Mouse (Mus musculus) heart, embryonic 12.5 days (tissue): Measurements from ENCODE around the gene Fgf5. TPM values are rescaled to one million over a fixed set of nuclear protein-coding genes. Genes with fewer than 3 reads are reported as not detected.

ENCODE experiments used
- ATAC-seq: fragments of 200-750 bp; cut with Nextera tagmentation; 2 replicates; pipeline ENCODE4 v1.8.0; 2017; ENCODE audit warnings: moderate TSS enrichment, moderate library complexity; ENCODE audit not compliant: insufficient number of reproducible peaks, low FRiP score
- H3K27ac ChIP-seq: fragments of 300-500 bp; sonication (generic); 2 replicates; pipeline ENCODE4 v1.5.1; 2016; ENCODE audit warnings: mild to moderate bottlenecking, moderate library complexity; ENCODE audit not compliant: poor library complexity, severe bottlenecking
- H3K27me3 ChIP-seq: fragments of 300-500 bp; sonication (generic); replicated peaks from 2 replicates; pipeline ENCODE4 v1.6.1; 2016; ENCODE audit warnings: mild to moderate bottlenecking, moderate library complexity
- H3K36me3 ChIP-seq: fragments of 300-500 bp; sonication (generic); 2 replicates; pipeline ENCODE4 v1.6.1; 2016; ENCODE audit warnings: mild to moderate bottlenecking, moderate library complexity
- H3K4me1 ChIP-seq: fragments of 300-500 bp; sonication (generic); replicated peaks from 2 replicates; pipeline ENCODE4 v1.6.1; 2016; ENCODE audit warnings: mild to moderate bottlenecking
- H3K4me2 ChIP-seq: fragments of 300-500 bp; sonication (generic); 2 replicates; pipeline ENCODE4 v1.6.1; 2016; ENCODE audit warnings: mild to moderate bottlenecking, moderate library complexity
- H3K4me3 ChIP-seq: fragments of 300-500 bp; sonication (generic); 2 replicates; pipeline ENCODE4 v1.5.1; 2016; ENCODE audit warnings: mild to moderate bottlenecking
- H3K9ac ChIP-seq: fragments of 300-500 bp; sonication (generic); 2 replicates; pipeline ENCODE4 v1.6.1; 2016; ENCODE audit warnings: mild to moderate bottlenecking, moderate library complexity
- H3K9me3 ChIP-seq: fragments of 300-500 bp; sonication (generic); replicated peaks from 2 replicates; pipeline ENCODE4 v1.6.1; 2016; ENCODE audit warnings: mild to moderate bottlenecking, moderate library complexity
- WGBS: fragments of 180-500 bp; shearing (Covaris S2); methylation state at CpG from one replicate; pipeline ENCODE4 v1.1.7; 2016; 5-methylcytosine and 5-hydroxymethylcytosine counted together
- polyA plus RNA-seq: library from polyadenylated mRNA; unstranded; fragments of >200 nt; fragmentation: Nextera tagmentation; extraction: Ambion mirVana; gene quantifications from 2 replicates; pipeline ENCODE4 v1.2.1, GENCODE M21; 2016

Gene Fgf5
- polyA plus RNA-seq, 1 experiment from 2014 or later: 0.93 TPM

- H3K27me3 ChIP-seq: peaks cover 44% of the 10 kb centered on the region
- H3K4me3 ChIP-seq: peak overlapping the region; percentile 55; the same call in 1 of the 2 replicates
- no peak overlapping the region for H3K27ac ChIP-seq
- no peaks in the 10 kb centered on the region for H3K36me3 ChIP-seq
- no peak overlapping the region for H3K9ac ChIP-seq
- ATAC-seq: no peak
- peak overlapping the region; percentile 83 for H3K4me2 ChIP-seq
- no peaks in the 10 kb centered on the region for H3K9me3 ChIP-seq
- H3K4me1 ChIP-seq: 0 out of 2 replicates have a peak, but pooled peaks cover 4% of the 10 kb centered on the region
- 28% methylated on average over 6 of the region's 6 CpGs for WGBS
Measured at GRCm38 (mm10) chr5:98253147-98253546, 837 bp upstream of the Fgf5 start.

GRCm38 (mm10) chr5:98255176-98255575, 1.2 kb downstream of the Fgf5 start:
- H3K4me1 ChIP-seq: 0 out of 2 replicates have a peak, but pooled peaks cover 4% of the 10 kb centered on the region
- H3K27ac ChIP-seq: no peak overlapping the region
- H3K36me3 ChIP-seq: no peaks in the 10 kb centered on the region
- peak overlapping the region; percentile 42 for H3K4me2 ChIP-seq
- 3% methylated on average over 12 of the region's 12 CpGs for WGBS
- H3K4me3 ChIP-seq: peak overlapping the region; percentile 21; the same call in 1 of the 2 replicates
- no peak for ATAC-seq
- H3K27me3 ChIP-seq: peaks cover 48% of the 10 kb centered on the region
- no peaks in the 10 kb centered on the region for H3K9me3 ChIP-seq
- no peak overlapping the region for H3K9ac ChIP-seq

- Histone ChIP-seq H3K4me1 (0 out of 2 replicates have a peak, but pooled peaks cover 4% of the 10 kb centered on the region), H3K4me2 (peak overlapping the region; percentile 46), H3K27me3 (peaks cover 44% of the 10 kb centered on the region), H3K36me3 (no peaks in the 10 kb centered on the region), H3K27ac (no peak overlapping the region), H3K4me3 (peak overlapping the region; percentile 11), H3K9me3 (no peaks in the 10 kb centered on the region), H3K9ac (no peak overlapping the region)
- no peak for ATAC-seq
- 9% methylated on average over 18 of the region's 18 CpGs for WGBS
Measured at GRCm38 (mm10) chr5:98255760-98256490, 1.9 kb downstream of the Fgf5 start.

- Histone ChIP-seq H3K36me3 (no peaks in the 10 kb centered on the region), H3K27ac (no peak overlapping the region), H3K4me1 (no peaks in the 10 kb centered on the region), H3K4me2 (no peak overlapping the region), H3K27me3 (no peaks in the 10 kb centered on the region), H3K9ac (no peak overlapping the region), H3K9me3 (no peaks in the 10 kb centered on the region), H3K4me3 (no peak overlapping the region)
- 80% methylated on average over 21 of the region's 21 CpGs for WGBS
- ATAC-seq: no peak
Measured at GRCm38 (mm10) chr5:98275318-98275818, 21.4 kb downstream of the Fgf5 start.

- Histone ChIP-seq H3K4me3 (no peak overlapping the region), H3K9ac (no peak overlapping the region), H3K4me2 (no peak overlapping the region), H3K27me3 (peaks cover 11% of the 10 kb centered on the region), H3K36me3 (no peaks in the 10 kb centered on the region), H3K4me1 (0 out of 2 replicates have a peak, but pooled peaks cover 5% of the 10 kb centered on the region), H3K27ac (no peak overlapping the region), H3K9me3 (no peaks in the 10 kb centered on the region)
- ATAC-seq: no peak
- WGBS: 53% methylated on average over 9 of the region's 9 CpGs
Measured at GRCm38 (mm10) chr5:98281993-98282392, 28.0 kb downstream of the Fgf5 start.

GRCm38 (mm10) chr5:98283696-98284478, 29.9 kb downstream of the Fgf5 start:
- H3K9me3 ChIP-seq: no peaks in the 10 kb centered on the region
- no peak overlapping the region for H3K27ac ChIP-seq
- H3K4me1 ChIP-seq: 0 out of 2 replicates have a peak, but pooled peaks cover 5% of the 10 kb centered on the region
- H3K4me2 ChIP-seq: peak overlapping the region; percentile 59
- no peak for ATAC-seq
- 14% methylated on average over 17 of the region's 17 CpGs for WGBS
- no peaks in the 10 kb centered on the region for H3K36me3 ChIP-seq
- peaks cover 11% of the 10 kb centered on the region for H3K27me3 ChIP-seq
- H3K4me3 ChIP-seq: peak overlapping the region; percentile 21
- H3K9ac ChIP-seq: no peak overlapping the region

- H3K4me1 ChIP-seq: peaks cover 7% of the 10 kb centered on the region; the same call in 1 of the 2 replicates
- WGBS: 84% methylated on average over 8 of the region's 8 CpGs
- no peak overlapping the region for H3K4me2 ChIP-seq
- H3K27ac ChIP-seq: no peak overlapping the region
- no peaks in the 10 kb centered on the region for H3K36me3 ChIP-seq
- ATAC-seq: no peak
- H3K4me3 ChIP-seq: no peak overlapping the region
- peaks cover 31% of the 10 kb centered on the region for H3K27me3 ChIP-seq
- no peak overlapping the region for H3K9ac ChIP-seq
- no peaks in the 10 kb centered on the region for H3K9me3 ChIP-seq
Measured at GRCm38 (mm10) chr5:98290642-98291041, 36.7 kb downstream of the Fgf5 start.

- Histone ChIP-seq H3K9me3 (no peaks in the 10 kb centered on the region), H3K9ac (peak overlapping the region; percentile 2; the same call in 1 of the 2 replicates), H3K36me3 (no peaks in the 10 kb centered on the region), H3K4me2 (peak overlapping the region; percentile 69), H3K27me3 (peaks cover 31% of the 10 kb centered on the region), H3K4me1 (peaks cover 7% of the 10 kb centered on the region; the same call in 1 of the 2 replicates), H3K4me3 (peak overlapping the region; percentile 33), H3K27ac (no peak overlapping the region)
- 3% methylated on average over 19 of the region's 19 CpGs for WGBS
- ATAC-seq: no peak
Measured at GRCm38 (mm10) chr5:98292388-98293048, 38.5 kb downstream of the Fgf5 start.

GRCm38 (mm10) chr5:98293049-98293715, 39.2 kb downstream of the Fgf5 start:
- peak overlapping the region; percentile 2; the same call in 1 of the 2 replicates for H3K9ac ChIP-seq
- 1% methylated on average over 12 of the region's 12 CpGs for WGBS
- H3K4me1 ChIP-seq: peaks cover 7% of the 10 kb centered on the region; the same call in 1 of the 2 replicates
- peaks cover 31% of the 10 kb centered on the region for H3K27me3 ChIP-seq
- H3K4me3 ChIP-seq: peak overlapping the region; percentile 33
- no peaks in the 10 kb centered on the region for H3K36me3 ChIP-seq
- H3K9me3 ChIP-seq: no peaks in the 10 kb centered on the region
- no peak for ATAC-seq
- peak overlapping the region; percentile 69 for H3K4me2 ChIP-seq
- H3K27ac ChIP-seq: no peak overlapping the region

- no peaks in the 10 kb centered on the region for H3K4me1 ChIP-seq
- no peak overlapping the region for H3K9ac ChIP-seq
- no peak overlapping the region for H3K27ac ChIP-seq
- no peak for ATAC-seq
- no peak overlapping the region for H3K4me2 ChIP-seq
- 76% methylated on average over 4 of the region's 4 CpGs for WGBS
- no peaks in the 10 kb centered on the region for H3K36me3 ChIP-seq
- H3K27me3 ChIP-seq: peaks cover 3% of the 10 kb centered on the region; the same call in 1 of the 2 replicates
- H3K4me3 ChIP-seq: no peak overlapping the region
- H3K9me3 ChIP-seq: no peaks in the 10 kb centered on the region
Measured at GRCm38 (mm10) chr5:98300079-98300478, 46.1 kb downstream of the Fgf5 start.
